24 mouse cellular contexts compared by ENCODE assay signal in genomic region chr11:66535866-66536265, GRCm38 (mm10). TPM values are rescaled to one million over a fixed set of nuclear protein-coding genes. Genes with fewer than 3 reads are reported as not detected.
A peak's percentile ranks its signal among the peaks of the same experiment; 100 is the strongest.
DNase-seq lines count a peak whose midpoint lies in the region; ATAC-seq and TF ChIP-seq lines count a peak whose summit lies in the region.
"Had no signal": no experiment of that assay in that cellular context is flagged by ENCODE, and none has a peak within 500 bp of the region (broad histone marks: within the 10 kb centered on the region; RNA-seq: fewer than 3 reads in every experiment).

No protein-coding gene starts in this region.

- TF ChIP-seq CTCF in kidney, postnatal 0 days (IDR thresholded peaks at IDR 0.05; ENCODE audit: low read depth), result no peak

- no peaks in the 10 kb centered on the region for H3K4me1 ChIP-seq in kidney, postnatal 0 days (replicated peaks; ENCODE audit: insufficient read depth, low read length)
- H3K4me1 ChIP-seq: forebrain, embryonic 13.5 days; heart, embryonic 10.5 days; heart, embryonic 13.5 days; hindbrain, embryonic 12.5 days; hindbrain, embryonic 15.5 days had no signal

- H3K27me3 ChIP-seq in kidney, postnatal 0 days (ENCODE audit: insufficient read depth, low read length), result no peaks in the 10 kb centered on the region
- H3K27me3 ChIP-seq: heart, embryonic 13.5 days; hindbrain, embryonic 15.5 days had no signal

- no peak overlapping the region for H3K4me2 ChIP-seq in kidney, postnatal 0 days (ENCODE audit: low read length)
- H3K4me2 ChIP-seq: forebrain, embryonic 13.5 days; heart, embryonic 13.5 days; hindbrain, embryonic 12.5 days; hindbrain, embryonic 15.5 days had no signal

- no peaks in the 10 kb centered on the region for H3K9me3 ChIP-seq in kidney, postnatal 0 days (replicated peaks; ENCODE audit: low read length)
- H3K9me3 ChIP-seq: forebrain, embryonic 10.5 days; forebrain, embryonic 13.5 days; heart, embryonic 10.5 days; heart, embryonic 13.5 days; hindbrain, embryonic 12.5 days; hindbrain, embryonic 15.5 days had no signal

- no peak overlapping the region for H3K27ac ChIP-seq in kidney, postnatal 0 days
- H3K27ac ChIP-seq: forebrain, embryonic 10.5 days; forebrain, embryonic 13.5 days; heart, adult 2 months; heart, embryonic 10.5 days; heart, embryonic 13.5 days; hindbrain, embryonic 12.5 days; hindbrain, embryonic 15.5 days had no signal

- no peak overlapping the region for H3K9ac ChIP-seq in kidney, postnatal 0 days (ENCODE audit: low read depth, low read length)
- H3K9ac ChIP-seq: forebrain, embryonic 13.5 days; heart, embryonic 13.5 days; hindbrain, embryonic 12.5 days; hindbrain, embryonic 15.5 days had no signal

- DNase-seq in adrenal gland, adult (ENCODE audit: inconsistent age in 2 of 2, low spot score in 1 of 2), result peak; percentile 25 to 74
- no peak for DNase-seq in adrenal gland, adult 18-20 months (ENCODE audit: low spot score in 2 of 2)
- DNase-seq in kidney, postnatal 0 days (ENCODE audit: low spot score), result peak; percentile 34
- no peak for DNase-seq in kidney, adult 8-10 months
- DNase-seq in adrenal gland, adult 8-10 months, result peak; percentile 57
- DNase-seq in adrenal gland, postnatal 25 days, result peak; percentile 5
- DNase-seq in ovary, postnatal 36 days (ENCODE audit: low spot score), result no peak
- DNase-seq: cerebellum, adult 18-20 months; cerebellum, adult 9-10 months; cerebellum, postnatal 14 days; gastrocnemius, postnatal 10 days; heart, adult 2 months; heart, postnatal 14 days; heart, postnatal 4 days had no signal

- ATAC-seq in kidney, postnatal 0 days (replicated peaks; ENCODE audit: low FRiP score, low read depth), result no peak
- no peak for ATAC-seq in monocyte, adult 5-6 weeks (replicated peaks; ENCODE audit: insufficient number of reproducible peaks, low FRiP score, low TSS enrichment, poor library complexity, severe bottlenecking)
- ATAC-seq: activated CD4-positive, CD25-positive, alpha-beta regulatory T cell, adult 4 months; forebrain, embryonic 13.5 days; forebrain, embryonic 16.5 days had no signal

- no peaks in the 10 kb centered on the region for H3K36me3 ChIP-seq in kidney, postnatal 0 days (ENCODE audit: insufficient read depth, low read length)
- H3K36me3 ChIP-seq: forebrain, embryonic 10.5 days; heart, embryonic 10.5 days; heart, embryonic 13.5 days; hindbrain, embryonic 12.5 days; hindbrain, embryonic 15.5 days had no signal

- WGBS in kidney, postnatal 0 days, result 36% methylated on average over 9 of the region's 9 CpGs

- no peak overlapping the region for H3K4me3 ChIP-seq in kidney, postnatal 0 days (replicated peaks; ENCODE audit: low read depth, low read length)
- H3K4me3 ChIP-seq: forebrain, embryonic 10.5 days; forebrain, embryonic 13.5 days; heart, adult 2 months; heart, embryonic 10.5 days; heart, embryonic 13.5 days; hindbrain, embryonic 12.5 days; hindbrain, embryonic 15.5 days had no signal

RNA-seq across cellular contexts. Expression of gene Shisa6, which starts 10.1 kb away (rescaled TPM):
- total RNA-seq in adrenal gland, adult 18-20 months (2021), result under 1 TPM; 0.43 to 0.74 TPM
- polyA plus RNA-seq in kidney, postnatal 0 days (2015; fragmentation: Nextera tagmentation; extraction: Ambion mirVana), result 0.04 and 0.37 TPM in 2 replicates
- total RNA-seq in adrenal gland, adult 8-10 months (2022), result 1 to 10 TPM in 1 of 4 experiments, under 1 TPM in 3; 0.15 to 1.0 (median 0.61) TPM
- 0.14 and 0.58 TPM in 2 replicates for total RNA-seq in adrenal gland, postnatal 25 days (2021)
- not detected in 3 replicates for total RNA-seq in monocyte, adult 5-6 weeks (2017)
- total RNA-seq: granulocyte monocyte progenitor cell, adult 5-6 weeks had no signal
- polyA plus RNA-seq: activated CD4-positive, CD25-positive, alpha-beta regulatory T cell, adult 4 months had no signal

Comparison
In these comparisons a context has a peak if more than half of its experiments do, and no peak if none do; other contexts are left out.
1. DNase-seq: peak in adrenal gland, adult (2 of 2), kidney, postnatal 0 days (single experiment), adrenal gland, adult 8-10 months (single experiment) and adrenal gland, postnatal 25 days (single experiment); none in adrenal gland, adult 18-20 months (0 of 2), kidney, adult 8-10 months (0 of 2) and ovary, postnatal 36 days (single experiment).